Mouse (Mus musculus) cerebellum, postnatal 4 days (tissue): Measurements from ENCODE around the gene Kdm2a.
A peak's percentile ranks its signal among the peaks of the same experiment; 100 is the strongest.

Experiments used
- DNase-seq, 2 experiments: peaks; one replicate each; pipeline ENCODE4 v3.0.0; 2022; ENCODE audit warnings: low spot score in 2 of 2, mixed read lengths in 1 of 2

Kdm2a gene

DNA sequence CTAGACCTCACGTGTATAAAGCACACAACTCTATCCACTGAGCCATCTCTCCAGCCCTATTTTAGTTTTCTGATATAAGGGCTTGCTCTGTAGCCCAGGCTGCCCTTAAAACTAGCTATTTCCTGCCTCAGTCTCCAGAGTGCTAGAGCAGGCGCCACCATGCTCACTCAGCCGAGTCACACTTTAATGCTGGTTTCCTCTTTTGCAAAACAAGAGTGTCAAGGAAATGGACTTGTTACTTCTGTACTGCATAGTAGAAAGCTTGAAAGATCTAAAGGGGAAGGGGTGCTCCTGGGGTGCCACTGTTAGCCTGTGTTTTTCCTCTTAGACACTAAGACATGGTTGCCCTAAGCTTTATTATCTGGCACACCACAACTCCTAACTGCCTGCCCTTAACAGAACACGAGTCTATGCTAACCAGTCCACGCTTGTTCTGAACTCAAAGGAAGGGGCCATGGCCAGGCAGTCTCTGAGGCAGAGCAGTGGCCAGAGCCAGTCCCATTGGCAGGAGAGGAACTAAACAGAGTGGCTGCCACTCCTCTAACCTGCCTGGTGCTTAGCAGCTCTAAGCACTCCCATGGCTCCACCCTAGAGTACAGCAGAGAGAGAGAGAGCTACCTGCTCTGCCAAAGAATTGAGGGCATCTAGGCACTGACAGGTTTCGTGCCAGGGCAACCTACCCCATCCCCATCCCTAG is 98.4 kb downstream of the Kdm2a start:
- DNase-seq, result no peak

DNA sequence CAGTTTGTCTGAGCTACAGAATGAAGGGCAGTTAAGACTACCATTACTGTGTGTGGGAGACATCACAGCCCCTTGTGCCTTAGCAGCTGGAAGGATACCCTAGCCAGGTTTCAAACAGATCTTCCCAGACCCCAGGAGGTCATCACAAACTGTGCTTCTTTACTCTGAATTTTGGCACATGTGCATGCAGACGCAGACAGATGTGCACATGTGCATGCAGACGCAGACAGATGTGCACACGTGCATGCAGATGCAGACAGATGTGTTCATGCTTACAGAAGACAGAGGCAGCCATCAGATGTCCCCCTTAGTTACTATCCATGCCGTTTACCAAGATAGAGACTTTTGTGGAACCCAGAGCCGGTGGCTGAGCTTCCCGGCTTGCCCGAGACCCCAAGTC is 99.0 kb downstream of the Kdm2a start:
- DNase-seq, result no peak

DNA sequence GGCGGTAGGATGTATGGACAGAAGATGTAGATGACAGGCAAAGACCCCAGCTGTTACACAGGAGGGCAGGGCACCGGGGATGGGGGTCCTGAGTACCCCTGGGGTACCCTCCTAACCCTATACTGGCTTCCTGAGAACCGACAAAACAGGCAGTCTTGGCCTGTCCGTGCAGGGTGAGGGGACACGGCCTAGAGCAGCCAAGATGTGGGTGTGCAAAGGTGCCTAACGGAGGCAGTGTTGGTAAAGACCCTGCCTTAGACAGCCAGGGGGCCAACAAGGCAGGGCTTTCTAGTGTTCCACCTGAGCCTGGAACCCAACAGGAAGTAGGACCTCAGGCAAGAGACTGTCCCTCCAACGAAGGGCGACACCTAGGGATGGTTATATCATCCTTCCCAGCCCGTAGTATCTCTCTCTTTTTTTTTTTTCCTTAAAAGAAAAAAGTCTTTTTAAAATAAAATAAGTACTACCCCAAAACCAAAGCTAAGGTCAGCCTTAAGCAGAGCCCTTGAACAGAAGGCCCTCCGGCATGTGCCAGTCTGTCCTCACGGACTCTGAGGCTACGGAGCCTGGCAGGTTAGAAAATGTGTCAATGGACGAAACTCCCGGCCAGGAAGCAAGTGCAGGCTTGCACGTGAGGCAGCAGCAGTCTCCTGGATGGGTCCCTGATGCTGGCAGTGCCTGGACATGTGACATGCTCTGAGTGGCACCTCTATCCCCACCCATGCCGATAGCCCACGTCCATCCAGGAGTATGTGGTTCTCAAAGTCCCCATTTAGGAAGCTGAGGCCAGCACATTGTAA is 99.6 kb downstream of the Kdm2a start:
- no peak for DNase-seq

DNA sequence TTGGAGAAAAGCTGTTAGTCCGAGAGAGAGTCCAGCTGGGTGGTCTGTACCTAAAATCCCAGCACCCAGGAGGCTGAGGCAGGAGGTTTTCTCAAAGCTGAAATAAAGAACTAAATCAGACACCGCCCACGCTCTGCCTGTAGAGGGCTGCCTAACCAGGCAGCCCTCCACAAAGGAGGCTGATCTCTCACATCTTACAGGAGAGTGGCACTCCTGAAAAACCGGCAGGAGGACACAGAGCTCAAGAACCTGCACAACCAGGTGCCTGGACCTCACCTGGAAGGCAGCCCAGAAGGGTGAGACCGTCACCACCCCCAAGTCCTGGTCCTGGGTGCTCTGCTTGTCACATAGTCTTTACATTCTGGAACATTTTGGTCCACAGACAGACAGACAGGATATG is 100.2 kb downstream of the Kdm2a start:
- no peak for DNase-seq

DNA sequence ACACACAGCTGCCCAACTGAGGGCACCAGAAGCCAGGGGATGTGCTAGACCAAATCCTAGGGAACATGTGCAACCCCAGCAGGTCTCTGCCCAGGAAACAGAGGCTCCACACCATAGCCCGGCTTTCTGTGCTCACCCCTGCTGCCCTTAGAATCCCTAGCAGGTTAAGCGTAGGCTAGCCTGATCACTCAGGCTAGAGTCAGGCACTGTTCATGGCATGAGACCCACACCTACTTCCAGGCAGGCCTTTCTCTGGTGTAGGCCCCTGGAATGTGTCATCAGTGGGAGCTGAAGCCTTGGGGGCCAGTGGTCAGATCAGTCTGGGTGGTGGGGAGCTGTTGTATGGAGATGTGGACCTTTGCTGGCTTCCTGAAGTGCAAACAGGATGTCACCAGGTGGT is 101.5 kb downstream of the Kdm2a start:
- no peak for DNase-seq

DNA sequence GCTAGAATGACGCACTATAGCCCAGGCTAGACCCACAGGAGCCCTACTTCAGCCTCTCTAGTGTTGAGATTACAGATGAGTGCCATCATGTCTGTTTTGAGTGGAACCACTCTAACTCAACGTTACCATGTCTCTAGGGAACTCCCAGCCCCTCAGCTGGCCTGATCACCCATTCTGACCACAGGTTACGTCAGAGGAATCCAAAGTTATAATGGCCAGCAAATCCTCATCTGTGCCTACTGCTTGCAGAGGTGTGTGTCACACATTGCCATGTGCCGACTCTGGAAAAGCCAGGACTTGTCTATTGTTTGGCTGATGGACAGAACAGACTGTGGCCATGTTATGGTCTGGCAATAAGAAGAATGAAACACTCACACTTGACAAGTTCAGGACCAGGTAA is 102.7 kb downstream of the Kdm2a start:
- DNase-seq, result no peak

DNA sequence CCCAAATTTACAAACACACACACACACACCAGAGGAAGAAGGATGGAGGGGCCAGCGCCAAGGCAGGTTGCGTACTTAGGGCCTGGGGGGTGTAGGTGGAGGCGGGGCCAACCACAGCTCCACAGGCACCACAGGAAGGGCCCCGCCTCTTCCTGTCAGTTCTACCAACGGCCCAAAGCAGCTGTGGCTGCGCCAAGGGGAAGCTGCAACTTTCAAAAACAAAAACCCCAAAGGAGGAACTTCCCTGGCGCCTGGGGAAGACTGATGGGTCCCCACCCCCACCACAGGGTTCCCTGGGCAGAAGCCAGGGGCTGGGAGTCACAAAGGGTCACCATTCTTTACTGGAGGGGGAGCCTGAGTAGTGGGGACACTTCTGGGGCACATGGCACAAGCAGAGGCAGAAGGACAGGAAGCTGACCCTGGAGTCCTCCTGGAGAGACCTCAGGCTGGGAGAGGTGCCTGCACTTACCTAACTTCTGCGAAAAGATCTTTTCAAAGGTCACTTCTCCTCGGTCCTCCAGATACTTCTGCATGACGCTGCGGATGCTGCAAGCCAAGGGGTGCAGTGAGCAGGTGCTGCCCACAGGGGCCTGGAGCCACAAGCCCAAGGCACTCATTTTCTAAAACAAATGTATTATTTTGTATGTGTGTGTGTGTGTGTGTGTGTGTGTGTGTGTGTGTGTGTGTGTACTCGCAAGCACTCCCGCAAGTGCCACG is 103.5 kb downstream of the Kdm2a start:
- DNase-seq, result no peak

DNA sequence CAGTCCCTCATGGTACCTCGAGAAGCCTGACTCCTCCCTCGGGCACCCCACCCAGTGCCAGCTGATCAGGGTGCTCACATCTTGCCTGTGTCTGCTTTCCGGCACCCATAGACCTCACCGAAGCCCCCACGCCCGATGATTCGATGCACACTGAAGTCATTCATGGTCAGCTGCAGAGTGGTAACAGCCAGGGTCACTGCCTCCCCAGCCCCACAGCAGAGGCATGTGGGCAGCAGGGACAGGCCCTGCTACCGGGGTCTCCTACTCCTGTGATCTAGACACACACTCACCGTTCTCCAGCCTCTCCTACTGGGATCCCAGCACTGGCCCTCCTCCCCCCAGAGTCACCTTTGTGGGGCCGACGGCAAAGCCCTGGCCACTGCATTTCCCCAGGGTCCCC is 106.9 kb downstream of the Kdm2a start:
- DNase-seq, result no peak

DNA sequence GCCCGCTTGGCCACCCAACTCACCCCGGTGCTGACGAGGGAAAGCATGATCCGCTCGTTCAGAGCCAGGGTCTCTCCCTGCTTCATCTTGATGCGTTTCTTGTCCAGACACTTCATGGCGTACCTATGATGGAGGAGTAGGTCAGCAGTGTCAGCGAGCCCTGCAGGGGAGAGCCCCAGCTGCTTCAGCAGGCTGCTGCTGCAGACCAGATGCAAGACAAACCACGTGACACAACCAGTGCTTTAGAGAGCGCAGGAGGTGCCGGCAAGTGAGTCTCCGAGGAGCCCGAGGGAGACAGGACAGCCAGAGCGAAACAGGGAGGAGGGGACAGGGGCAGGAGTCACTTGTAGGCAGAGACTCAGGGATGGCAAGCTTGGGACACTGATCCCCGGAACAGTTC is 107.3 kb downstream of the Kdm2a start:
- DNase-seq, result no peak

DNA sequence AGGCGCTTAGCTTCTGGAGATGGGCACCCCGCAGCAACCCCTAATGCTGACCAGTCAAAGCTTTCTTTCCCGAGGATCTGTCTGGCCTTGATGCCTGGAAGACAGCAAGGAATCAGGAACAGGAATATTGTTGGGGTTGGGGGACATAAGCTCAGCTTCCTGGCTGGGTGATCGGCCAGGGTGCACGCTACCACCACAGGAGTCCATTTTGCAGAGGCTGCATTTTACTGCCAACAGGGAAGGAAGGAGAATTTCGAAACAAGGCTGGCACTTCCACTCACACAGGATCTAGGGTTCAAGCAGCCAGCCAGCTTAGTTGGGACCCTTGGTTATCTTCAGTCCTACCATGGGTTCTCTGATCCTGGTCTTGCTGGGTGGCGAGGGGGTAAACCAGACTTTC is 114.4 kb downstream of the Kdm2a start:
- no peak for DNase-seq

DNA sequence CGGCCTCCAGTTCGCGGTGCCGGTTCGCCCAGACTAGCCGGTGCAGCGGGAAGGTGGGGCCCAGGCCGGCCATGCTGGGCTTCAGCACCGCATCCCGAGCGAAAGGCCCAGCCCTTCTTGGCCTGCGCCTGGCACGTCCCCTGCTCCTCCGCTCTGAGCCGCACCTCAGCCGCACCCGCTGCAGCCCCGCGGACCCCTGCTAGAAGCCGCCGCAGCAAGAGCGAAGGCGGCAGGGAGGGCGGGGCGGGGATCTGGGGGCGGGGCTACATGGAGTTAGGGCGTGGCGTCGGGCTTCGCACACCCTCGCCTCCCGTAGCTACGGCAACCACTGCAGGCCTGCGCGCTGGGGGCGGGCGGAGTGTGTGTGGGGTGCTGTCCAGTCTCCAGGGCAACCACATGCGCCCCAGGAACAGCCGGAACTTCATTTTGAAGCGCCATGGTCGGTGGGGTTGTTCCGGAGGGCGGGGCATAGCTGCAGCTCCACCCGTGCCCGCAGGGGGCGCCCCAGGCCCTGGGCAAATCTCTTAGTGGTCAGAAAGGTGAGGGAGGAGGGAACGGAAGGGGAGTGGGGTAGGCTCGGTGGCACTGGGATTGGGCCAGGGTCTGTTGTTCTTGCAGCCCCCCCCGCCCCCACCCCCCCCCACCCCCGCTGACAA is 115.1 kb downstream of the Kdm2a start, which contains the start of gene Ankrd13d:
TSS of gene Ankrd13d (minus strand) at position 240 of the 656 bp plus-strand sequence.
- DNase-seq, result peak; percentile 80 to 92

DNA sequence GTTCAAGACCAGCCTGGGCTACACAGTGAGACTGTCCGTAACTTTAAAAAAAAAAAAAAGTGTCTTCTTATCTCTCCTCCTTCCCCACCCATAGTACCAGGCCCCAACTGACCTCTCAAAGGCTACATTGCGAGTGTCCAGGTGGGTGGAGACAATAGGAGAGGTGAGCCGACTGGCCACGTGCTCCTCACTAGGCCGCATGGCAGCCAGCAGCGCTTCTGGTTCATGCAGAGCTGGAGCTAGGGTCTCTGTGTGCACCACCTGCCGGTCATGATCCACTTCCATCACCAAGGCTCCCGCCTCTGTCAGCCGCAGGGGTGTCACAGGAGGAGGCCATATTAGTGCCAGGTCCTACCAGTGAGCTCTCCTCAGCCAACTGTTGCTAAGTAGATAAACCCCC is 117.7 kb downstream of the Kdm2a start:
- no peak for DNase-seq

DNA sequence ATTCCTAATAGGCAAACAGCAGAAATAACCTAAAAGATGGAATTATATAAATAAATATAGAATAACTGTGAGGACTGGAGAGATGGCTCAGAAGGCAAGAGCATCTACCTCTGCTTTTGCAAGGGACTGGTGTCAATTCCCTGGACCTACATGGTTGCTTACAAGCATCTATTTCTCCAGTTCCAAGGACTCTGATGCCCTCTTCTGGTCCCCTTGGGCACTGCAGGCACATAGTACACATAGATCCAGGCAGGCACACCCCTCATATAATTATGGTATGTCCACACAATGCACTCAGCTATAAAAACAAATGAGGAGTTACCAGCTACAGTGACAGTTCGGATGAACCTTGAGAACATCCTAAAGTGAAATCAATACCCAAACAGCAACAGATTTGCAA is 118.6 kb downstream of the Kdm2a start:
- no peak for DNase-seq

DNA sequence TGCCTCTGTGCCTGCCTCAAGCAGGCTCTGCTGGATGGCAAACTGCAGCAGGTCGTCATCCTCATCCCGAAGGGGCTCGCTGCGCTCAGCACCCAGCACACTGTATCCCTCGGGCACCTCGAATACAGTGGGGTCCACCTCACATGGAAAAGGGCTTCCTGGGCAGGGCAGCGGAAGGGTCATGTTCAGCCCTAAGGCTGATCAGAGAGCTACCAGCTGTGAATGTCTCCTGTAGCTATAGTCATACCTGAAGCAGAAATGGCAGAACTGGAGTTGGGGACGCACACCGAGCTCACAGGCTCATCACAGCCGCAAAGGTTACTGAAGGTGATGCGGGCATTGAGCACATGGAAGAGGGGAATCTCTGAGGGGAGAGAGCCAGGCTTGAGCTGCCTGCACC is 127.1 kb downstream of the Kdm2a start:
- no peak for DNase-seq

DNA sequence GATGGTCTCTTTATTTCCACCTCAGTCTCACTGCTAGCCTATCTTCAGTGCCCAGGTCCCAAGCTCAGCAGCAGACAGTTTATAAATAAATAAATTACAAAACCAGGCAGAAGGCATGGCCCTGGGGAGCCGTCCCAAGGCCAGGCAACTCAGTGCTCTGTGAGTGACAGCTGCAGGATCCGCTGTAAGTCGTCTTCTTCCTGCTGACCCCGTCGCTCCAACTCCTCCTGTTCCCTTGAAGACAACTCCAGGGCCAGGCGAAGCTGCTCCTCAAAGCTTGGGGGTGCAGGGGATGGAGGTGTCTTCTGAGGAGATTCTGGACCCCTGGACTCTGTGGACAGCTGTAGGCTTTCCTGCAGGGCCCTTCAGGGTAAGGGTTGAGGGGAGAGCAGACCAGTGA is 127.9 kb downstream of the Kdm2a start:
- DNase-seq, result no peak

DNA sequence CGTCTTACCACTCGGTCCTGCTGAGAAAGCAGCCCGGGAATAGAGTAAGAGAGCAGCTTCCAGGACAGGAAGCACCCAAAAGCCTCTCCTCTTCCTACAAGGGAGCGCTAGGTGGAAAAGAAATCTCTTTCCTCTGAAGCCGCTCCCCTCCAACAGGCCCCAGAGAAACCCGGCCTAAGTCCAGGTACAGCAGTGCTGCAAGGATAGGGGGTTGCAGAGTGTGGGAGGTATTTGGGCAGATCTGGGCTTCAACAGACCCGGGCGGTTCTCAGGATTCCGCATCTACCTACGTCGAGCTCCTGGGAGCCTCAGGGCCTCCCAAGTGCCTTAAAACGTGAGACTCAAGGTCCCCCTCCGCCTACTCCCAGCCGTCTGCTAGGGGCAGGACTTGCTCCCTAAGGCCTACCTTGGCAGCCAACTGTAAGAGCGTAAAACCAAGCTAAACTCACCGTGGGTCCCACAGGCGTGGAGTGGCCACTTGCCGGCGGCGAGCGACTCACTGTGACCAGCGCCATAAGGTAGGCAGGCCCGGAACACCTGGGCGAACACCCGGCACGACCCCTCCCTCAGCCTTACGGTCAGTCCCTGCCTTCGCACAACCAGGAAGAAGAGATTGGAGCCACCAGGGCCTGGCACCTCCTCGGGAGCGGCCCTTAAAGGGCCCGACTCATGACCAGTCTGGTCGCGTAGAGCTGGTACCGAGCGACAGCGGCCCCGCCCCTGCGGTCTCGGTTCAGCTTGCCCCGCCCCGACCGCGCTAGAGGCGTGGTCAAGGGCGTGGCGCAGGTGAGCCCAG is 129.3 kb downstream of the Kdm2a start, which contains the start of gene Ssh3:
TSS of gene Ssh3 (minus strand) at position 615 of the 796 bp plus-strand sequence.
- no peak for DNase-seq

DNA sequence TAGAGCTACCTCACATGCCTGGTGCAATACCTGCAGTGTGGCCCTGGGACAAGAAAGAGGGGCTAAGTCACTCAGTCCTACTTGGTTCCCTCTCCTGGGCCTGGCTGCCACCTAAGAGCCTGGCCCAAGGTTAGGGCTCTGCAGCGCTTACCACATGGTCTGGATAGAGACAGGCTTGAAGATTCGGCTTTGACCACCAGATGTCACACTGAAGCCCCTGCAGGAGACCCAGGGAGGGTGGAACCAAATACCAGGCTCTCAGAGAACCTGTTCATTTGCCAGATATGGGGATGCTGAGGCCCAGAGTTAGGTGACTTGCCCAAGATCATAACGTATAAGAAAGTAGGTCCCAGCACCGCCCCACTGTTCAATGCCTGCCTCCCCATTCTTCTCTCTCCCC is 132.1 kb downstream of the Kdm2a start:
- DNase-seq, result no peak
